Mouse (Mus musculus) CH12.LX (cell line): ENCODE measurements around the gene Hipk2. TPM values are rescaled to one million over a fixed set of nuclear protein-coding genes. Genes with fewer than 3 reads are reported as not detected.

Source experiments
- DNase-seq: peaks from one replicate; pipeline ENCODE4 v3.0.0-alpha.2; 2013; ENCODE audit errors: extremely low read depth
- H3K27ac ChIP-seq: 2 replicates; pipeline ENCODE4 v1.5.1; 2012; ENCODE audit warnings: low read depth, mild to moderate bottlenecking, control low read depth, moderate library complexity; ENCODE audit not compliant: insufficient read depth
- H3K27me3 ChIP-seq: replicated peaks from 2 replicates; pipeline ENCODE3; 2012; ENCODE audit warnings: inconsistent platforms
- H3K36me3 ChIP-seq, 2 experiments: replicated peaks in 1 of 2; 2 replicates each; pipeline versions ENCODE3 to v1.6.1; 2012; ENCODE audit warnings: inconsistent platforms in 1 of 2, low read length in 1 of 2, mild to moderate bottlenecking in 1 of 2, mixed read lengths in 1 of 2, moderate library complexity in 1 of 2; ENCODE audit not compliant: control insufficient read depth in 1 of 2, insufficient read depth in 1 of 2
- H3K4me1 ChIP-seq, 2 experiments: 2 replicates each; pipeline ENCODE4 v1.6.1; 2012; ENCODE audit warnings: inconsistent platforms in 1 of 2, moderate library complexity in 1 of 2; ENCODE audit not compliant: insufficient read depth in 2 of 2, control insufficient read depth in 1 of 2
- H3K4me2 ChIP-seq: 2 replicates; pipeline ENCODE4 v1.6.1; 2012; ENCODE audit warnings: low read depth, mild to moderate bottlenecking, control low read depth; ENCODE audit not compliant: poor library complexity, insufficient read depth, severe bottlenecking
- H3K4me3 ChIP-seq, 3 experiments: fragments of 150-350 bp in 1 of 3; sonication (generic) in 1 of 3; replicated peaks in 1 of 3; 2 replicates each; pipeline versions ENCODE3 to v1.5.1; 2011 to 2012; ENCODE audit warnings: low read depth in 2 of 3, low read length in 2 of 3, mild to moderate bottlenecking in 2 of 3, moderate library complexity in 2 of 3, control low read depth in 1 of 3, improper control_type of control experiment in 1 of 3, inconsistent platforms in 1 of 3, mixed read lengths in 1 of 3; ENCODE audit not compliant: poor library complexity in 1 of 3
- H3K79me2 ChIP-seq: replicated peaks from 2 replicates; pipeline ENCODE4 v1.6.1; 2012; ENCODE audit warnings: mild to moderate bottlenecking, moderate library complexity; ENCODE audit not compliant: control insufficient read depth, poor library complexity, insufficient read depth, severe bottlenecking; ENCODE audit errors: extremely low read depth
- H3K9ac ChIP-seq: 2 replicates; pipeline ENCODE4 v1.6.1; 2012; ENCODE audit warnings: low read depth, mild to moderate bottlenecking, control low read depth, moderate library complexity; ENCODE audit not compliant: insufficient read depth
- H3K9me3 ChIP-seq: replicated peaks from 2 replicates; pipeline ENCODE3; 2012; ENCODE audit warnings: low read length, inconsistent platforms, mixed read lengths
- CHD2 ChIP-seq: IDR thresholded peaks from 2 replicates; pipeline ENCODE4 v1.6.1; 2011; ENCODE audit warnings: low read length, improper control_type of control experiment
- E2F4 ChIP-seq: IDR thresholded peaks from 2 replicates; pipeline ENCODE4 v1.6.1; 2011; ENCODE audit warnings: low read depth, low read length, improper control_type of control experiment; ENCODE audit not compliant: insufficient replicate concordance
- ELF1 ChIP-seq: IDR thresholded peaks from 2 replicates; pipeline ENCODE4 v1.6.1; 2014; ENCODE audit warnings: low read depth, mild to moderate bottlenecking, inconsistent platforms, low read length, improper control_type of control experiment
- EP300 ChIP-seq: IDR thresholded peaks from 2 replicates; pipeline ENCODE4 v1.6.1; 2011; ENCODE audit warnings: low read length, improper control_type of control experiment
- GABPA ChIP-seq: IDR thresholded peaks from 2 replicates; pipeline ENCODE4 v1.6.1; 2012; ENCODE audit warnings: low read depth, low read length, improper control_type of control experiment, inconsistent platforms; ENCODE audit not compliant: insufficient replicate concordance
- IRF4 ChIP-seq: IDR thresholded peaks from 2 replicates; pipeline ENCODE4 v1.6.1; 2014; ENCODE audit warnings: low read depth, mild to moderate bottlenecking, inconsistent platforms, low read length, improper control_type of control experiment
- JUN ChIP-seq: IDR thresholded peaks from 2 replicates; pipeline ENCODE4 v1.6.1; 2011; ENCODE audit warnings: low read depth, mild to moderate bottlenecking, low read length, improper control_type of control experiment, moderate library complexity; ENCODE audit not compliant: insufficient read depth
- JUND ChIP-seq: conservative IDR thresholded peaks from 2 replicates; pipeline ENCODE4 v1.6.1; 2011; ENCODE audit warnings: low read depth, low read length, improper control_type of control experiment
- MAX ChIP-seq: IDR thresholded peaks from 2 replicates; pipeline ENCODE4 v1.6.1; 2011; ENCODE audit warnings: low read length, improper control_type of control experiment
- MXI1 ChIP-seq: IDR thresholded peaks from 2 replicates; pipeline ENCODE4 v1.6.1; 2011; ENCODE audit warnings: mild to moderate bottlenecking, low read depth, low read length, improper control_type of control experiment
- MYC ChIP-seq: IDR thresholded peaks from 2 replicates; pipeline ENCODE4 v1.6.1; 2011; ENCODE audit warnings: low read depth, mild to moderate bottlenecking, improper control_type of control experiment, low read length
- NELFE ChIP-seq: IDR thresholded peaks from 2 replicates; pipeline ENCODE4 v1.6.1; 2011; ENCODE audit warnings: low read depth, low read length, improper control_type of control experiment
- NRF1 ChIP-seq: IDR thresholded peaks from 2 replicates; pipeline ENCODE4 v1.6.1; 2014; ENCODE audit warnings: low read depth, mild to moderate bottlenecking, inconsistent platforms, low read length, improper control_type of control experiment, moderate library complexity
- PAX5 ChIP-seq: IDR thresholded peaks from 2 replicates; pipeline ENCODE4 v1.6.1; 2012; ENCODE audit warnings: low read length, inconsistent platforms, mixed read lengths
- POLR2AphosphoS2 ChIP-seq: IDR thresholded peaks from 2 replicates; pipeline ENCODE4 v1.6.1; 2011; ENCODE audit warnings: low read depth, low read length, improper control_type of control experiment
- RAD21 ChIP-seq: IDR thresholded peaks from 2 replicates; pipeline ENCODE4 v1.6.1; 2011; ENCODE audit warnings: low read depth, mild to moderate bottlenecking, low read length, improper control_type of control experiment, moderate library complexity
- RCOR1 ChIP-seq: conservative IDR thresholded peaks from 2 replicates; pipeline ENCODE4 v1.6.1; 2012; ENCODE audit warnings: low read depth, mild to moderate bottlenecking, inconsistent platforms, low read length, improper control_type of control experiment
- SIN3A ChIP-seq: IDR thresholded peaks from 2 replicates; pipeline ENCODE4 v1.6.1; 2012; ENCODE audit warnings: low read length, improper control_type of control experiment, inconsistent platforms
- SMC3 ChIP-seq: IDR thresholded peaks from 2 replicates; pipeline ENCODE4 v1.6.1; 2011; ENCODE audit warnings: low read depth, low read length, improper control_type of control experiment
- TCF12 ChIP-seq: IDR thresholded peaks from 2 replicates; pipeline ENCODE4 v1.6.1; 2014; ENCODE audit warnings: low read depth, mild to moderate bottlenecking, inconsistent platforms, low read length, improper control_type of control experiment
- UBTF ChIP-seq: IDR thresholded peaks from 2 replicates; pipeline ENCODE4 v1.6.1; 2012; ENCODE audit warnings: low read depth, mild to moderate bottlenecking, inconsistent platforms, low read length, improper control_type of control experiment, moderate library complexity
- USF1 ChIP-seq: IDR thresholded peaks from 2 replicates; pipeline ENCODE4 v1.6.1; 2014; ENCODE audit warnings: low read depth, mild to moderate bottlenecking, inconsistent platforms, low read length, improper control_type of control experiment
- USF2 ChIP-seq: conservative IDR thresholded peaks from 2 replicates; pipeline ENCODE4 v1.6.1; 2011; ENCODE audit warnings: low read depth, low read length, improper control_type of control experiment
- ZC3H11A ChIP-seq: IDR thresholded peaks from 2 replicates; pipeline ENCODE4 v1.6.1; 2012; ENCODE audit warnings: low read depth, mild to moderate bottlenecking, inconsistent platforms, low read length, improper control_type of control experiment
- ZKSCAN1 ChIP-seq: IDR thresholded peaks from 2 replicates; pipeline ENCODE4 v1.6.1; 2012; ENCODE audit warnings: low read depth, inconsistent platforms, low read length, improper control_type of control experiment, borderline replicate concordance
- ZNF384 ChIP-seq: IDR thresholded peaks from 2 replicates; pipeline ENCODE4 v1.6.1; 2012; ENCODE audit warnings: low read depth, low read length, improper control_type of control experiment, inconsistent platforms
- dilution Hi-C: fragments of 300-500 bp; cut with MboI; formaldehyde crosslinking; loops from 2 replicates; pipeline ENCODE4 v1.14.3; 2020; ENCODE audit warnings: low sequenced_read_pairs; ENCODE audit not compliant: extremely low pct_unique_long_range_greater_than_20kb, extremely low pct_ligation_motif_present
- in situ Hi-C: fragments of 300-500 bp; cut with MboI; formaldehyde crosslinking; loops from 3 replicates; pipeline ENCODE4 v1.14.3; 2019; ENCODE audit warnings: low sequenced_read_pairs, low pct_ligation_motif_present, low pct_unique_long_range_greater_than_20kb, mixed read lengths
- polyA plus RNA-seq: library from polyadenylated mRNA; unstranded; fragments of >175 nt; gene quantifications from 2 replicates; pipeline ENCODE4 v1.2.1, GENCODE M21; 2012; ENCODE audit warnings: low read depth; ENCODE audit not compliant: insufficient read length
- total RNA-seq, 2 experiments: library from RNA; depleted of rRNA; stranded (reverse); fragments of 300-350 nt in 1 of 2; fragments of >200 nt in 1 of 2; gene quantifications; 2 replicates each; pipeline ENCODE4 v1.2.3; 2012 to 2014

Gene Hipk2
- total and polyA plus RNA-seq, 3 experiments = 1.6 to 5.3 (median 2.6) TPM

DNA sequence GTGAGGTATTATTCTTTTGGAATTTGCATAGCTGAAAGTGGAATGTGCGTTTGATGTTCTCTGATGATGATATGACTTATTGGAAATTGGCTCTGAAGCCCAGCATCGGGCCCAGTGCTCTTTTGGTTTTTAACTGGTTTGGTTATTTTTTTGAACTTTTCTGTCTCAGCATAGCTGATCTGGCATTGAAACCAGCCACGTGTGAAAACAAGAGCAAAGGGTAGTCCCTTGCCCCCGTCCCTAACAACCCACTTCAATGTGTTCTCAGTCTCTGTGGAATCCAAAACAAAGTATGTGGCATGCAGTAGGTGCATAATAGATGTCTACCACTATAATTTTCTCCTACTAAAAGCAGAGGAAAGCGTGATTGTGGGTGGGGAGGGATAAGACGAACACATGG lies 44.2 kb upstream of the Hipk2 start:
- no peak overlapping the region for H3K4me2 ChIP-seq
- no peaks in the 10 kb centered on the region for H3K36me3 ChIP-seq
- no peak overlapping the region for H3K9ac ChIP-seq

DNA sequence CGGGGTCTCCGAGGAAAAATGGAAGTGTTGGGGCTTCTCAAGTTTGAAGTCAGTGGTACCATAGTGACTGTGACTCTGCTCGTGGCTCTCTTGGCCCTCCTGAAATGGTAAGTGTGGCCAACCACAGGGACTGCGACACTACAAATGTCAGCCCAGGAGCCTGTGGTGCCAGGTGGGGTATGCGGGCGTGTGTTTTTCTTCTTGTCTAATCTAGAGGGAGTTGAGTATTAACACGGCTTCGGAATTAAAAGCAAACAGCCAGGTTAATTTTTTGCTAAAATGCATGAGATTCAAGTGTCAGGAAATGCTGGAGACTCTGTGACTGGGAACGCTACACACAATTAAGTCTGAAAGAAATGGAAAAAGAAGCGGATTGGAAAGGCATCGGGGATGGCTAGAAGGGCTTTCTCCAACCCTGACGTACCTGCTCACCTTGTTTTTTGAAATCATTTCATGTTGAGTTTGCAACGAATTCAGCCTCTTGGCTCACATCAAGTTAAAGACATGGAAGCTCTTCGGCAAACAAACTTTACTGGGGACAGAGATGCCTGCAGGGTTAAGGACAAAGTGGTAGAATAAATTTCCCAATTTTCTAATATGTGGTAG lies 43.3 kb upstream of the Hipk2 start:
- Histone ChIP-seq H3K4me2 (no peak overlapping the region), H3K79me2 (no peaks in the 10 kb centered on the region), H3K4me1 (peaks cover 0 to 5% of the 10 kb centered on the region in 2 experiments; a peak in 1 of 4 replicates), H3K9me3 (no peaks in the 10 kb centered on the region), H3K27ac (no peak overlapping the region), H3K27me3 (no peaks in the 10 kb centered on the region), H3K36me3 (no peaks in the 10 kb centered on the region), H3K4me3 (no peak overlapping the region)
- DNase-seq = no peak
- dilution Hi-C loops = no loop called here
- in situ Hi-C loops = no loop called here
- TF ChIP-seq JUN (no peak), CHD2 (no peak), E2F4 (no peak), ELF1 (no peak), NELFE (no peak), EP300 (no peak), NRF1 (no peak), USF1 (no peak), RAD21 (no peak), UBTF (no peak), RCOR1 (no peak), MYC (no peak), POLR2AphosphoS2 (no peak), IRF4 (no peak), PAX5 (no peak)
- TF ChIP-seq, all 38 proteins: peak for 0
- no peak overlapping the region for H3K9ac ChIP-seq

More for the DNA sequence above, 44.2 kb upstream of the Hipk2 start:
- Histone ChIP-seq H3K27ac (no peak overlapping the region), H3K9me3 (no peaks in the 10 kb centered on the region), H3K27me3 (no peaks in the 10 kb centered on the region), H3K4me3 (no peak overlapping the region), H3K4me1 (peaks cover 0 to 5% of the 10 kb centered on the region in 2 experiments; a peak in 1 of 4 replicates), H3K79me2 (no peaks in the 10 kb centered on the region)
- in situ Hi-C loops (loop anchor here (10.0 kb wide), 1 partner anchor 145 kb away; no protein-coding TSS in a partner anchor), dilution Hi-C loops (no loop called here)
- TF ChIP-seq TCF12 = no peak
- no peak for TF ChIP-seq ZC3H11A
- no peak for TF ChIP-seq CHD2
- TF ChIP-seq USF1 = no peak
- TF ChIP-seq SIN3A = no peak
- TF ChIP-seq ELF1 = no peak
- no peak for TF ChIP-seq SMC3
- no peak for TF ChIP-seq MAX
- no peak for TF ChIP-seq MXI1
- TF ChIP-seq MYC = no peak
- TF ChIP-seq USF2 = no peak
- no peak for TF ChIP-seq ZNF384
- no peak for TF ChIP-seq POLR2AphosphoS2
- no peak for TF ChIP-seq JUND
- TF ChIP-seq PAX5 = no peak
- TF ChIP-seq GABPA = no peak
- no peak for TF ChIP-seq NRF1
- no peak for TF ChIP-seq ZKSCAN1
- DNase-seq = no peak
